Mouse (Mus musculus) hindbrain, embryonic 12.5 days (tissue): ENCODE measurements around the gene Pagr1a. TPM values are rescaled to one million over a fixed set of nuclear protein-coding genes. Genes with fewer than 3 reads are reported as not detected.
A peak's percentile ranks its signal among the peaks of the same experiment; 100 is the strongest.

Source experiments
- ATAC-seq: fragments of 200-750 bp; cut with Nextera tagmentation; 2 replicates; pipeline ENCODE4 v1.8.0; 2017; ENCODE audit warnings: moderate TSS enrichment; ENCODE audit not compliant: low FRiP score
- H3K27ac ChIP-seq: fragments of 300-500 bp; sonication (generic); 2 replicates; pipeline ENCODE4 v1.5.1; 2016; ENCODE audit warnings: mild to moderate bottlenecking
- H3K27me3 ChIP-seq: fragments of 300-500 bp; sonication (generic); 2 replicates; pipeline ENCODE4 v1.6.1; 2016; ENCODE audit warnings: mild to moderate bottlenecking
- H3K36me3 ChIP-seq: fragments of 300-500 bp; sonication (generic); 2 replicates; pipeline ENCODE4 v1.6.1; 2016; ENCODE audit warnings: mild to moderate bottlenecking
- H3K4me1 ChIP-seq: fragments of 300-500 bp; sonication (generic); 2 replicates; pipeline ENCODE4 v1.6.1; 2016
- H3K4me2 ChIP-seq: fragments of 300-500 bp; sonication (generic); replicated peaks from 2 replicates; pipeline ENCODE4 v1.6.1; 2016; ENCODE audit warnings: mild to moderate bottlenecking
- H3K4me3 ChIP-seq: fragments of 300-500 bp; sonication (generic); 2 replicates; pipeline ENCODE4 v1.5.1; 2016; ENCODE audit warnings: mild to moderate bottlenecking
- H3K9ac ChIP-seq: fragments of 300-500 bp; sonication (generic); 2 replicates; pipeline ENCODE4 v1.6.1; 2016; ENCODE audit warnings: mild to moderate bottlenecking, moderate library complexity
- H3K9me3 ChIP-seq: fragments of 300-500 bp; sonication (generic); replicated peaks from 2 replicates; pipeline ENCODE4 v1.6.1; 2016; ENCODE audit warnings: mild to moderate bottlenecking
- WGBS: fragments of 180-500 bp; shearing (Covaris S2); methylation state at CpG from one replicate; pipeline ENCODE4 v1.1.7; 2016; 5-methylcytosine and 5-hydroxymethylcytosine counted together
- polyA plus RNA-seq: library from polyadenylated mRNA; unstranded; fragments of >200 nt; fragmentation: Nextera tagmentation; extraction: Ambion mirVana; gene quantifications from 2 replicates; pipeline ENCODE4 v1.2.1, GENCODE M21; 2016

Pagr1a gene
- polyA plus RNA-seq, 1 experiment from 2014 or later, result 51.6 TPM

- Histone ChIP-seq H3K27ac (peak overlapping the region; percentile 71; the same call in 1 of the 2 replicates), H3K36me3 (peaks cover 27% of the 10 kb centered on the region), H3K27me3 (no peaks in the 10 kb centered on the region), H3K9me3 (no peaks in the 10 kb centered on the region), H3K4me3 (no peak overlapping the region), H3K4me2 (no peak overlapping the region), H3K9ac (no peak overlapping the region), H3K4me1 (peaks cover 15% of the 10 kb centered on the region)
- ATAC-seq, result no peak
- 84% methylated on average over 17 of the region's 17 CpGs for WGBS
Observed at GRCm38 (mm10) chr7:127009307-127010085, 7.7 kb downstream of the Pagr1a start.

- Histone ChIP-seq H3K9ac (no peak overlapping the region), H3K4me3 (no peak overlapping the region), H3K27ac (peak overlapping the region; percentile 71), H3K4me2 (no peak overlapping the region), H3K4me1 (peaks cover 10% of the 10 kb centered on the region), H3K27me3 (no peaks in the 10 kb centered on the region), H3K36me3 (peaks cover 17% of the 10 kb centered on the region), H3K9me3 (no peaks in the 10 kb centered on the region)
- 66% methylated on average over 9 of the region's 9 CpGs for WGBS
- ATAC-seq, result peak; percentile 57
Observed at GRCm38 (mm10) chr7:127008239-127009019, 8.7 kb downstream of the Pagr1a start.

- H3K27me3 ChIP-seq, result no peaks in the 10 kb centered on the region
- peaks cover 7% of the 10 kb centered on the region for H3K4me1 ChIP-seq
- no peaks in the 10 kb centered on the region for H3K9me3 ChIP-seq
- H3K4me3 ChIP-seq, result no peak overlapping the region
- WGBS, result 85% methylated on average over 6 of the region's 6 CpGs
- H3K9ac ChIP-seq, result no peak overlapping the region
- H3K27ac ChIP-seq, result no peak overlapping the region; the same call in 1 of the 2 replicates
- no peak overlapping the region for H3K4me2 ChIP-seq
- H3K36me3 ChIP-seq, result peaks cover 7% of the 10 kb centered on the region
- no peak for ATAC-seq
Observed at GRCm38 (mm10) chr7:127007313-127008024, 9.7 kb downstream of the Pagr1a start.

GRCm38 (mm10) chr7:127004122-127004875 is 12.9 kb downstream of the Pagr1a start:
- Histone ChIP-seq H3K4me2 (no peak overlapping the region), H3K4me1 (peaks cover 7% of the 10 kb centered on the region), H3K27ac (no peak overlapping the region), H3K4me3 (no peak overlapping the region), H3K27me3 (no peaks in the 10 kb centered on the region), H3K9ac (no peak overlapping the region), H3K9me3 (no peaks in the 10 kb centered on the region), H3K36me3 (no peaks in the 10 kb centered on the region)
- ATAC-seq, result no peak
- 90% methylated on average over 4 of the region's 4 CpGs for WGBS

- Histone ChIP-seq H3K4me2 (no peak overlapping the region), H3K9me3 (no peaks in the 10 kb centered on the region), H3K4me1 (peaks cover 4% of the 10 kb centered on the region), H3K27me3 (no peaks in the 10 kb centered on the region), H3K27ac (no peak overlapping the region), H3K9ac (no peak overlapping the region), H3K4me3 (no peak overlapping the region), H3K36me3 (no peaks in the 10 kb centered on the region)
- no peak for ATAC-seq
- 92% methylated on average over 5 of the region's 5 CpGs for WGBS
Observed at GRCm38 (mm10) chr7:127003620-127004019, 13.5 kb downstream of the Pagr1a start.

GRCm38 (mm10) chr7:126999568-126999967 is 17.6 kb downstream of the Pagr1a start:
- Histone ChIP-seq H3K36me3 (no peaks in the 10 kb centered on the region), H3K4me3 (no peak overlapping the region), H3K9me3 (0 out of 2 replicates have a peak, but pooled peaks cover 3% of the 10 kb centered on the region), H3K27me3 (no peaks in the 10 kb centered on the region), H3K9ac (no peak overlapping the region), H3K27ac (no peak overlapping the region), H3K4me1 (no peaks in the 10 kb centered on the region), H3K4me2 (no peak overlapping the region)
- ATAC-seq, result no peak
- 84% methylated on average over 10 of the region's 10 CpGs for WGBS

GRCm38 (mm10) chr7:126996449-126996848 is 20.7 kb downstream of the Pagr1a start:
- H3K4me1 ChIP-seq, result 0 out of 2 replicates have a peak, but pooled peaks cover 2% of the 10 kb centered on the region
- WGBS, result 77% methylated on average over 4 of the region's 4 CpGs
- H3K36me3 ChIP-seq, result no peaks in the 10 kb centered on the region
- H3K4me3 ChIP-seq, result no peak overlapping the region
- H3K4me2 ChIP-seq, result no peak overlapping the region
- no peaks in the 10 kb centered on the region for H3K27me3 ChIP-seq
- H3K9ac ChIP-seq, result no peak overlapping the region
- H3K9me3 ChIP-seq, result 0 out of 2 replicates have a peak, but pooled peaks cover 3% of the 10 kb centered on the region
- no peak overlapping the region for H3K27ac ChIP-seq
- no peak for ATAC-seq

GRCm38 (mm10) chr7:126988816-126989215 is 28.3 kb downstream of the Pagr1a start:
- Histone ChIP-seq H3K36me3 (no peaks in the 10 kb centered on the region), H3K27ac (no peak overlapping the region), H3K4me3 (no peak overlapping the region), H3K27me3 (no peaks in the 10 kb centered on the region), H3K4me2 (no peak overlapping the region), H3K9me3 (no peaks in the 10 kb centered on the region), H3K9ac (no peak overlapping the region), H3K4me1 (0 out of 2 replicates have a peak, but pooled peaks cover 2% of the 10 kb centered on the region)
- no peak for ATAC-seq
- 72% methylated on average over 8 of the region's 8 CpGs for WGBS

- H3K4me2 ChIP-seq, result no peak overlapping the region
- no peaks in the 10 kb centered on the region for H3K9me3 ChIP-seq
- no peaks in the 10 kb centered on the region for H3K4me1 ChIP-seq
- no peak overlapping the region for H3K9ac ChIP-seq
- H3K36me3 ChIP-seq, result peaks cover under 1% of the 10 kb centered on the region; the same call in 1 of the 2 replicates
- no peak for ATAC-seq
- no peak overlapping the region for H3K4me3 ChIP-seq
- H3K27me3 ChIP-seq, result no peaks in the 10 kb centered on the region
- H3K27ac ChIP-seq, result no peak overlapping the region
- 42% methylated on average over 9 of the region's 9 CpGs for WGBS
Observed at GRCm38 (mm10) chr7:126986319-126986718, 30.8 kb downstream of the Pagr1a start.

- no peak overlapping the region for H3K27ac ChIP-seq
- 59% methylated on average over 10 of the region's 10 CpGs for WGBS
- H3K4me3 ChIP-seq, result no peak overlapping the region
- ATAC-seq, result no peak
- peaks cover 13% of the 10 kb centered on the region for H3K36me3 ChIP-seq
- H3K9ac ChIP-seq, result no peak overlapping the region
- H3K9me3 ChIP-seq, result no peaks in the 10 kb centered on the region
- H3K4me1 ChIP-seq, result no peaks in the 10 kb centered on the region
- no peaks in the 10 kb centered on the region for H3K27me3 ChIP-seq
- H3K4me2 ChIP-seq, result no peak overlapping the region
Observed at GRCm38 (mm10) chr7:126984667-126985444, 32.3 kb downstream of the Pagr1a start.

- no peak overlapping the region for H3K27ac ChIP-seq
- no peak for ATAC-seq
- peaks cover 30% of the 10 kb centered on the region for H3K36me3 ChIP-seq
- H3K4me2 ChIP-seq, result no peak overlapping the region
- H3K9me3 ChIP-seq, result no peaks in the 10 kb centered on the region
- no peak overlapping the region for H3K4me3 ChIP-seq
- H3K4me1 ChIP-seq, result 0 out of 2 replicates have a peak, but pooled peaks cover 2% of the 10 kb centered on the region
- H3K9ac ChIP-seq, result no peak overlapping the region
- no peaks in the 10 kb centered on the region for H3K27me3 ChIP-seq
- WGBS, result 86% methylated on average over 7 of the region's 7 CpGs
Observed at GRCm38 (mm10) chr7:126983113-126983512, 34.0 kb downstream of the Pagr1a start.
